Mouse (Mus musculus): ENCODE data around the gene Castor1. TPM values are rescaled to one million over a fixed set of nuclear protein-coding genes. Genes with fewer than 3 reads are reported as not detected.
"Not testable (repeated sequence)": the region's sequence is repeated elsewhere in the genome, so short reads cannot be mapped to it uniquely, and the experiment has no call there.

Castor1 gene
- polyA plus RNA-seq (2016; fragmentation: Nextera tagmentation; extraction: Ambion mirVana): 3.1 and 3.6 TPM in 2 replicates

DNA sequence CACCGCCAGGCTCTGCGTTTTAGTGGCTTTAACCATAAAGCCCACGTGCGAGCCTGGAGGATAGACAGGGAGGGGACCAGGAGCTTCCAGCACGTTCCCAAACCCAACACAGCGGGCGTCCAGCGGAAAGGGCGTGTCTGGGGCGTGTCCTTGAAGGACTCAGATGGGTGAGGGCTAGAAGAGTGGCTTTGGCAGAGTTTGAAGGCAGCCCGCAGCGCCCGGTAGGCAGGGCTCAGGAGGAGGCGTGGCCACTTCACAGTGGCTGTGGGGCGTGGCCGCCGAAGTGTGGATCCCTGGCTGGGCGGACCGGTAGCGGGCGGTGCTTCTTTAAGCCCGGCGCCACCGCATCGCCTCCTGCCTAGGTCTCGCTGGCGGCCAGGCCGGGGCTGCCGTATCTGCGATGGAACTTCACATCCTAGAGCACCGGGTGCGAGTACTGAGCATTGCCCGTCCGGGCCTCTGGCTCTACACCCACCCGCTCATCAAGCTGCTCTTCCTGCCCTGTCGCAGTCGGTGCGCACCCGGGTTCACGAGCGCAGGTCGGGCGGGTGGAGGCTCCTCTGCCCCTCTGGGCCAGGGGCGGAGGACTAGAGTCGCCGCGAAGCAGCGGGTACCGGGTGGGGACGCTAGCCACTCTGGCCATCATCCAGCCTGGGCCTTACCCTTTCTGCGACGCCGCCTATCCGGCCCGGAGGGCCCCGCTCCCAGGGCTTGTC lies at the start of gene Castor1:
Gene Castor1, plus strand, starts transcription at position 312 of the 716 bp plus-strand sequence.
- Histone ChIP-seq H3K9ac (peak within 1 kb of the TSS; percentile 42), H3K4me3 (peak within 1 kb of the TSS; percentile 34), H3K27ac (no peak within 1 kb of the TSS), H3K36me3 (peaks cover 20% of the 10 kb centered on the region), H3K4me2 (replicated peaks) (peak within 1 kb of the TSS; percentile 56), H3K4me1 (peaks cover 4% of the 10 kb centered on the region; the same call in 1 of the 2 replicates), H3K9me3 (replicated peaks) (no peaks in the 10 kb centered on the region), H3K27me3 (peaks cover 25% of the 10 kb centered on the region)
- peak; percentile 79 for ATAC-seq (ENCODE audit: low FRiP score)
- 2% methylated on average over 56 of the region's 56 CpGs for WGBS

DNA sequence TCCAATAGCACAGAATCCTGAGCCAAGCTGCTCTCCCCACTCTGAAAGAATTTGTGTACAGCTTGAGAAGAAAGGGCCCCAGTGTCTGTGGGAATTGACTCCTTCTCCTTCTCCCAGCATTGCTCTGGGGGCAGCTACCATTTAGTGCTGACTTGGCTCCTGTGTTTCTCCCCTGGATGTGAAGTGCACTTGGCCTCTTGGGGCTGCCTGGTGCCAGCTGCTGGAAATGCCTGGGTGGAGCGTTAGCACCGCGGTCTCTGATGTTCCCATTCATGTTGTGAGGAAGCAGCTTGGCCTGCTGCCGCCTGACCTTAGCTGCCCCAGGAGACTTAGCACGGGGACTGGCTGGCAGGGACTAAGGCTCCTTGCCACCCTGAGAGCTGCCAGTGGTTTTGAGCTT lies 43.4 kb upstream of the Castor1 start:
- Histone ChIP-seq H3K4me3 (no peak overlapping the region), H3K9ac (no peak overlapping the region), H3K27ac (no peak overlapping the region), H3K36me3 (peaks cover 100% of the 10 kb centered on the region), H3K9me3 (replicated peaks) (no peaks in the 10 kb centered on the region), H3K4me2 (replicated peaks) (no peak overlapping the region), H3K27me3 (no peaks in the 10 kb centered on the region), H3K4me1 (no peaks in the 10 kb centered on the region)
- no peak for ATAC-seq (ENCODE audit: low FRiP score)
- WGBS: 86% methylated on average over 5 of the region's 5 CpGs

DNA sequence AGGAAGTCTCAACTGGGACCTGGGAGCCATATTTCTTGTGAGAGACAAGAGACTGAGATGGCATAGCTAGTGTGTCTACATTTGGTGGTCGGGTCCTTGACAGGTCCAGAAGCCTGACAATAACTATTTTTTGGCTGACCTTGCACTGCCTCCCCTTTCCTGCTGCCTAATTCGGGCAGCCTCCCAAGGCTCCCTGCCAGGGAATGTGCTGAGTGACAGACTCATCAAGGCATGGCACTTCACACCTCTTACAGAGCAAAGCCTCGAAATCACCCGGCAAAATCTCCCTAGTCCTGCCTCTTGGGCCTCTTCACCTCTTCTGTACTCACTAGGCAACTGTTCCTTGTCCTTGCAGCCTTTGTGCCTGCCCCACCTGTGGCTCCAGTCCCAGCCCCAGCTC lies 40.3 kb upstream of the Castor1 start:
- Histone ChIP-seq H3K36me3 (peaks cover 99% of the 10 kb centered on the region), H3K4me3 (no peak overlapping the region), H3K4me1 (no peaks in the 10 kb centered on the region), H3K27ac (no peak overlapping the region), H3K9me3 (replicated peaks) (no peaks in the 10 kb centered on the region), H3K27me3 (no peaks in the 10 kb centered on the region), H3K4me2 (replicated peaks) (no peak overlapping the region), H3K9ac (no peak overlapping the region)
- WGBS: 87% methylated on average over 4 of the region's 4 CpGs
- ATAC-seq (ENCODE audit: low FRiP score): no peak

DNA sequence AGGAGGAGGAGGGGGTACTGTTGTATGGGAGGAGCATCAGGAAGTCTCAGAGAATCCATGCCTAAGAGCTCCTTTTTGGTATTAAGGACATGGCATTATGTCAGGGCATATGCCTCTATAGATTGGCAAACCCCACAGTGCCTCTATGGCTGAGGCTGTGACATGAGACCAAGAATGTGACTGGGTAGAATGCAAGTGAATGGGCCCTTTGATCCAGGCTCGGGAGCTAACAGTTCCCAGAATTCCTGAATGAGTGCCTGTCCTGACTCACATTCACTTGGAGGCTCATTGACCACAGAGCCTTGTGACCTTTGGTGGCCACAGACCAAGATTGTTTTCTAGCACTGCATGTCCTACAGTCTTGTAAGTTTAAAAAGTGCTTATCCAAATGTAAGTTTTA lies 36.0 kb upstream of the Castor1 start:
- WGBS: 14% methylated on average over 1 of the region's 1 CpGs

DNA sequence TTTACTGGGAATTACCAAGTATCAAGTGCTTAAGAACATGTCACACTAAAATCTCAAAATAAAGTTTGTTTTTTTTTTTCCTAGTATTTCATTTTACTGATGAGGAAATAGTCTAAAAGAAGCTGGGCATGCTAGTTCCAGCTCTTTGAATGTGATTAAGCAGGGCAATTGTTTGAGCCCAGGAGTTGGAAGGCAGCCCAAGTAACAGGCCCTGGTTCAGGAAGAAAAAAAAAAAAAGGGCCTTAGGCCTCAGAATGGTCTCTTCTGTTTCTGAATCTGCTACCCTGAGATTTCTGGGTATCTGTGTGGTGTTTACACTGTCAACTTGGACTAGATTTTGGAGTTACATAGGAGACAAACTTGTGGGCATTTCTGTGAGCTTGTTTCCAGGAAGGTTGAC lies 34.5 kb upstream of the Castor1 start:
- ATAC-seq (ENCODE audit: low FRiP score): no peak

More for the DNA sequence above, 36.0 kb upstream of the Castor1 start:
- no peaks in the 10 kb centered on the region for H3K9me3 ChIP-seq (replicated peaks)
- H3K36me3 ChIP-seq: peaks cover 61% of the 10 kb centered on the region
- no peak overlapping the region for H3K4me3 ChIP-seq
- H3K27ac ChIP-seq: no peak overlapping the region
- H3K9ac ChIP-seq: no peak overlapping the region
- no peaks in the 10 kb centered on the region for H3K27me3 ChIP-seq
- H3K4me2 ChIP-seq (replicated peaks): no peak overlapping the region
- H3K4me1 ChIP-seq: peaks cover under 1% of the 10 kb centered on the region
- no peak for ATAC-seq (ENCODE audit: low FRiP score)

DNA sequence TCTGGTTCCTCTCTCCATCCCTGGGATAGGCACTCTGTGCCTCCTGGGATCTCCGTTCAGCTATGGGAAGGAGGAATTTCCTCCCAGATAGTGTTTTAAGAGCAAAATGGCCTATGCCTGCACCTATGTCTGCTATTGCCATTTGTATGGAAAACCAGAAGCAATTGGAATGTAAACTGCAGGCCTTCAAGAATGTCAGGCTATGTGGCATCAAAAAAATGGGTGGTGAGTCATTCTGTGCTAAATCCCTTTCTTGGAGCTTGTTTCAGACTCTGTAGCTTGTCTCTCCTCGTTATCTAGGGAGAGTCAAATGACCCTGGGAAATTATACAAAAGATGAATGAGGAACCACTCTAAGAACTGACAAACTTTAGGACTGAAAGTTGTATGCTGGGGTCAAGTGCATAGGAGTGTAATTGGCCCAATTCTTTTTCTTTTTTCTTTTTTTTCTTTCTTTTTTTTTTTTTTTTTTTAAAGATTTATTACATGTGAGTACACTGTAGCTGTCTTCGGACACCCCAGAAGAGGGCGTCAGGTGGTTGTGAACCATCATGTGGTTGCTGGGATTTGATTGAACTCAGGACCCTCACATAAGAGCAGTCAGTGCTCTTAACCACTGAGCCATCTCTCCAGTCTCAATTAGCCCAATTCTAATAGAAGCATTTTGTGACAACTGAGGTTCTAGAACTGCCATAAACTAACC lies 33.6 kb upstream of the Castor1 start:
- H3K9ac ChIP-seq: no peak overlapping the region
- H3K36me3 ChIP-seq: peaks cover 37% of the 10 kb centered on the region
- no peak overlapping the region for H3K4me3 ChIP-seq
- no peak overlapping the region for H3K4me2 ChIP-seq (replicated peaks)
- no peak overlapping the region for H3K27ac ChIP-seq
- ATAC-seq (ENCODE audit: low FRiP score): no peak
- 78% methylated on average over 4 of the region's 4 CpGs for WGBS
- no peaks in the 10 kb centered on the region for H3K9me3 ChIP-seq (replicated peaks)
- H3K27me3 ChIP-seq: no peaks in the 10 kb centered on the region
- peaks cover 11% of the 10 kb centered on the region for H3K4me1 ChIP-seq

More for the DNA sequence above, 34.5 kb upstream of the Castor1 start:
- no peak overlapping the region; the same call in 1 of the 2 replicates for H3K27ac ChIP-seq
- no peak overlapping the region for H3K9ac ChIP-seq
- no peaks in the 10 kb centered on the region for H3K27me3 ChIP-seq
- H3K4me2 ChIP-seq (replicated peaks): no peak overlapping the region
- peaks cover 11% of the 10 kb centered on the region for H3K4me1 ChIP-seq
- H3K36me3 ChIP-seq: peaks cover 46% of the 10 kb centered on the region
- H3K4me3 ChIP-seq: no peak overlapping the region
- H3K9me3 ChIP-seq (replicated peaks): no peaks in the 10 kb centered on the region

DNA sequence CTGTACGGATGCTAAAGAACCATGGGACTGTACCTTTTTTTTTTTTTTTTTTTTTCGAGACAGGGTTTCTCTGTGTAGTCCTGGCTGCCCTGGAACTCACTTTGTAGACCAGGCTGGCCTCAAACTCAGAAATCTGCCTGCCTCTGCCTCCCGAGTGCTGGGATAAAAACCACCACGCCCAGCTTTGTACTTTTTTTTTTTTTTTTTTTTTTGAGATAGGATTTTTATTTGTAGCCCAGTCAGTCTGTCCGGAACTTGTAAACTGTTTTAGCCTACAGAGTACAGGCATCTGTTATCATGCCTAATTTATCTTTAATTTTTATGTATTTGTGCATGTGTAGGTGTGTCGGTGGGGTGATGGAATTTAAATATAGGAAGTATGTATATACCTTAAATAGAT lies 32.5 kb upstream of the Castor1 start:
- not testable (repeated sequence) for H3K27me3 ChIP-seq; H3K4me3 ChIP-seq; H3K9me3 ChIP-seq (replicated peaks); H3K9ac ChIP-seq; H3K27ac ChIP-seq; H3K4me2 ChIP-seq (replicated peaks); ATAC-seq (ENCODE audit: low FRiP score)
- WGBS: 96% methylated on average over 6 of the region's 6 CpGs
- Histone ChIP-seq H3K36me3 (peaks cover 27% of the 10 kb centered on the region), H3K4me1 (peaks cover 14% of the 10 kb centered on the region)

DNA sequence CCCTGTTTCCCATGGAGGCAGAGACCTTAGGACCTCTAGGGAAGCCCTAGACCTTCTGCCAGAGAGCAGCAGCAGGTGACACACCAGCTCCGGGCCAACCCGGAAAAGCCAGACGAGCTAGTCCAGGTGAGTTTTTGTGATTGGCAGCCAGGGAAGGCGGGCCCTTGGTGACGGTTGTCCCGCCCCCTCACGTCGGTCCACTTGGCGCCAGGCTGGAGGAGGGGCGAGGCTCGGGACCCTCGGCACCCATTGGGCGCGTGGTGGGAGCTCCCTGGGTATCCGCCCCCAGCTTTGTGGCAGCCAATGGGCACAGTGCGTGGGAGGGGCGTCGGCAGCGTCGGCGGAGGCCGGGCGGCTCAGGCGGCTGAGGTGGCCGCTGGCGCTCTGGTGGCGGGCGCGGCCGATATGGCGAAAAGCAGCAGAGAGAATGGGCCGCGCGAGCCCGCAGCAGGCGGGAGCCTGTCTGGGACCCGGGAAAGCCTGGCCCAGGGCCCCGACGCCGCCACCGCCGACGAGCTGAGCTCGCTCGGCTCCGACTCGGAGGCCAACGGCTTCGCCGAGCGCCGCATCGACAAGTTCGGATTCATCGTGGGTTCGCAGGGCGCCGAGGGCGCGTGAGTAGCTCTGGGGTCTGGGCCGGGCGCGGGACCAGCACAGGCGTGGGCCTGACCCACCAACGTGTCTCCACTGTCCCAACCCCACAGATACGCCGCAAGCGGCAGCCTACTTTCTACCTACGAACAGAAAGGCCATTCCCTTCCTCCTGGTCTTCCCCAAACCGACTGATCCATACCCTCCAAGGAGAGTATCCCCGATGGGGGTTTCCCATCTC lies 31.3 kb upstream of the Castor1 start, which contains the start of gene Tbc1d10a:
Gene Tbc1d10a, plus strand, starts transcription at position 304 of the 832 bp plus-strand sequence.
- ATAC-seq (ENCODE audit: low FRiP score): peak; percentile 99
- 1% methylated on average over 68 of the region's 71 CpGs for WGBS
- no peaks in the 10 kb centered on the region for H3K9me3 ChIP-seq (replicated peaks)
- H3K4me1 ChIP-seq: peaks cover 17% of the 10 kb centered on the region
- H3K4me3 ChIP-seq: peak within 1 kb of the TSS; percentile 82
- H3K4me2 ChIP-seq (replicated peaks): peak within 1 kb of the TSS; percentile 89
- peaks cover 14% of the 10 kb centered on the region for H3K36me3 ChIP-seq
- peak within 1 kb of the TSS; percentile 86 for H3K9ac ChIP-seq
- peak within 1 kb of the TSS; percentile 75 for H3K27ac ChIP-seq
- no peaks in the 10 kb centered on the region for H3K27me3 ChIP-seq

DNA sequence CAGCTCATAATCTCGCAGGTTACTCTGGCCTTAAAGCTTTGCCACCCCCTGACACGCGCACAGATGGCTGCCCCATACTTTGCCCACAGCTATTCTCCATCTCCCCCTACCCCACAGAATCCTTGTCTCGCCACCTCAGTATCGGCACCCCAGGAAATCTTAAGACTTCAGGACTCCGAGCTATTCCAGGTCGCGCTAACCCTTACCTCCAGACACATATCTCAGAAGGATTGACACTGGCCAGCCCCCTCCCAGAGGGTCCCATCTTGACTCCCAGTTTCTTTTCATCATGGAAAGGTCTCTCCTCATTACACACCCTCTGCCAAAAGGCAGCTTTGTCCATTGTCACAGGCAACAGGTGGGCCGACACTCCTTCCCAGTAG lies 30.7 kb upstream of the Castor1 start:
- H3K4me1 ChIP-seq: peaks cover 17% of the 10 kb centered on the region
- peak overlapping the region; percentile 82 for H3K4me3 ChIP-seq
- ATAC-seq (ENCODE audit: low FRiP score): no peak; the same call in 1 of the 2 replicates
- WGBS: 17% methylated on average over 9 of the region's 9 CpGs
- H3K9ac ChIP-seq: peak overlapping the region; percentile 86
- peak overlapping the region; percentile 89 for H3K4me2 ChIP-seq (replicated peaks)
- peaks cover 9% of the 10 kb centered on the region; the same call in 1 of the 2 replicates for H3K36me3 ChIP-seq
- H3K27ac ChIP-seq: no peak overlapping the region
- H3K27me3 ChIP-seq: no peaks in the 10 kb centered on the region
- H3K9me3 ChIP-seq (replicated peaks): no peaks in the 10 kb centered on the region

DNA sequence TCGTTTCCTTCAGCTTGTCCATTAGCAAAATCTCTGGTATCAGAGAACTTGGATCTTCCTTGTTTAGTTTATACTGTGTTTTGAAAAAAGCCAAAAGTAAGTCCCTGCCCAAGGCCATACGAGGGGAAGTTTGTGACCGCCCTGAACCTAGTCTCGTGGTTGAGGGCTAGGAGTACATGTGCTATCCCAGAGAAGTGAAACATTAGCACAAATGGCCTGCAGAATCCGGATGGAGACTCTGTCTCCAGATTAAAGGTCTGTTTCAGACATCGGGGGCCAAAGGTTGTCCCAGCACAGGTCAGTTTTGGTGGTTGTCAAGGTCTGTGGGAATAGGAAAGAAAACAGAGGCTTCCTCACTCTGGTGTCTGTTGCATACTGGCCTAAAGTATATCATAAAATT lies 28.8 kb upstream of the Castor1 start:
- Histone ChIP-seq H3K4me3 (no peak overlapping the region), H3K9ac (no peak overlapping the region), H3K4me2 (replicated peaks) (no peak overlapping the region), H3K27me3 (no peaks in the 10 kb centered on the region), H3K27ac (no peak overlapping the region), H3K9me3 (replicated peaks) (no peaks in the 10 kb centered on the region), H3K4me1 (peaks cover 17% of the 10 kb centered on the region), H3K36me3 (no peaks in the 10 kb centered on the region)
- WGBS: 91% methylated on average over 6 of the region's 6 CpGs
- ATAC-seq (ENCODE audit: low FRiP score): no peak

DNA sequence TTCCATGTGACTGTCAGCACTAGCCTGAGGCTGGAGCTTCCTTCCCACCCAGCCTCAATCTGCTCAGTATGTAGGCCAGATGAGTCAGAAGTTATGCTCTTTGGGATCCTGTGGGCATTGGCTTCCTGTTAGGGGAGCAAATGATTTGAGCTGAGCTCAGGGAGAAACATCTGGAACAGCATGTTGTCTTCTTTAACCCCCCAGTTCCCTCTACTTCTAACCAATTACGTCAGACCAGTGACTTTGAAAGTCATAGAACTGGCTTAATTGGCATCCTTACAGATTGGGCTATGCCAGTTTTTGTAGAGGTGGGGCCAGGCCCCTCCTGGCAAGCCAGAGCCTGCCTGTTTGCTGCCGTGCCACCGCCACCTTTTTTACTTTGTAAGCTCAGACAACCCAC lies 27.3 kb upstream of the Castor1 start:
- Histone ChIP-seq H3K4me3 (no peak overlapping the region), H3K27me3 (no peaks in the 10 kb centered on the region), H3K9ac (no peak overlapping the region), H3K36me3 (no peaks in the 10 kb centered on the region), H3K27ac (no peak overlapping the region), H3K4me1 (peaks cover 17% of the 10 kb centered on the region), H3K4me2 (replicated peaks) (no peak overlapping the region), H3K9me3 (replicated peaks) (no peaks in the 10 kb centered on the region)
- WGBS: 79% methylated on average over 3 of the region's 3 CpGs
- no peak for ATAC-seq (ENCODE audit: low FRiP score)

DNA sequence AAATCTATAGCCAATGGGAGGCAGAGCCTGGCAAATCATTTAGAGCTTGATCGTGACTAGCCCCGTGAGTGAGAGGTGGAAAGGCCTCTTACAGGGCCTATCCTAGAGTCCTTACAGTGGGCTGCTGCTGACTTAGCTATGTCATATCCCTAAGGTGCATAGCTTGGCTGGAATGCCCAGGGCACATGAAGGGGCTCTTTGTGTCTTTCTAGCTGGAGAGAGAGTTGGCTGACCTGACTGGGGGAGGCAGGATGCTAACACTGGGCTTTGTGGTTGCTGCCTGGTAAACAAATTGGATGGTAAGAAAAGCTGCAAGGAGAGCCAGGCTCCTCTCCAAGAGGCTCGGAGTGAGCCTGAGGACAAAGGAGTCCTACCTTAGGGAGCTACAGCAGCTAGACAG lies 25.3 kb upstream of the Castor1 start:
- ATAC-seq (ENCODE audit: low FRiP score): no peak
- H3K27me3 ChIP-seq: no peaks in the 10 kb centered on the region
- H3K9me3 ChIP-seq (replicated peaks): no peaks in the 10 kb centered on the region
- H3K4me2 ChIP-seq (replicated peaks): no peak overlapping the region
- no peak overlapping the region for H3K9ac ChIP-seq
- H3K4me3 ChIP-seq: no peak overlapping the region
- WGBS: 86% methylated on average over 3 of the region's 3 CpGs
- H3K36me3 ChIP-seq: no peaks in the 10 kb centered on the region
- H3K4me1 ChIP-seq: peaks cover 9% of the 10 kb centered on the region
- no peak overlapping the region for H3K27ac ChIP-seq

Data from hindbrain, embryonic 12.5 days (tissue).